Mouse (Mus musculus): ENCODE measurements around the gene Foxp1.

GRCm38 (mm10) chr6:99091799-99092198 is 430.7 kb downstream of the Foxp1 start:
- no peak for TF ChIP-seq CTCF (IDR thresholded peaks at IDR 0.05; ENCODE audit: low read depth, low read length)
- no peak for TF ChIP-seq TAL1 (conservative IDR thresholded peaks at IDR 0.05; ENCODE audit: low read depth, low read length)
- TF ChIP-seq GATA2 (IDR thresholded peaks at IDR 0.05; ENCODE audit: borderline replicate concordance, low read depth, low read length): no peak
- TF ChIP-seq GATA1 (IDR thresholded peaks at IDR 0.05; ENCODE audit: borderline replicate concordance, low read length): no peak
- no peak for TF ChIP-seq POLR2AphosphoS5 (IDR thresholded peaks at IDR 0.05; ENCODE audit: insufficient replicate concordance, low read depth, low read length)

Measured in G1E (cell line).